Mouse (Mus musculus): Measurements from ENCODE around the gene Prox2. TPM values are rescaled to one million over a fixed set of nuclear protein-coding genes. Genes with fewer than 3 reads are reported as not detected.

The Prox2 gene
- polyA plus RNA-seq, 1 experiment from 2014 or later = 6.4 TPM

GRCm38 (mm10) chr12:85135513-85136470 is 25.2 kb upstream of the Prox2 start:
- H3K36me3 ChIP-seq (ENCODE audit: control insufficient read depth, insufficient read depth, low read length) = peaks cover 30% of the 10 kb centered on the region
- no peak overlapping the region for H3K9ac ChIP-seq (ENCODE audit: low read length)
- H3K4me1 ChIP-seq (replicated peaks; ENCODE audit: control insufficient read depth, insufficient read depth, low read length) = peaks cover 19% of the 10 kb centered on the region
- H3K4me2 ChIP-seq (ENCODE audit: low read depth, low read length) = no peak overlapping the region
- WGBS = 49% methylated on average over 19 of the region's 19 CpGs
- H3K27me3 ChIP-seq (ENCODE audit: control insufficient read depth, insufficient read depth, low read depth, low read length) = peaks cover 2% of the 10 kb centered on the region
- H3K9me3 ChIP-seq (ENCODE audit: control insufficient read depth, low read length) = no peaks in the 10 kb centered on the region
- peak; percentile 67 for ATAC-seq (ENCODE audit: low read depth)
- peak overlapping the region; percentile 67 for H3K27ac ChIP-seq (ENCODE audit: low read length)
- H3K4me3 ChIP-seq (ENCODE audit: low read length) = no peak overlapping the region

GRCm38 (mm10) chr12:85134043-85134794 is 23.7 kb upstream of the Prox2 start:
- ATAC-seq (ENCODE audit: low read depth) = no peak
- no peaks in the 10 kb centered on the region for H3K9me3 ChIP-seq (ENCODE audit: control insufficient read depth, low read length)
- H3K36me3 ChIP-seq (ENCODE audit: control insufficient read depth, insufficient read depth, low read length) = peaks cover 45% of the 10 kb centered on the region
- WGBS = 79% methylated on average over 8 of the region's 8 CpGs
- H3K27ac ChIP-seq (ENCODE audit: low read length) = peak overlapping the region; percentile 67
- no peaks in the 10 kb centered on the region for H3K27me3 ChIP-seq (ENCODE audit: control insufficient read depth, insufficient read depth, low read depth, low read length)
- no peak overlapping the region for H3K9ac ChIP-seq (ENCODE audit: low read length)
- peaks cover 19% of the 10 kb centered on the region for H3K4me1 ChIP-seq (replicated peaks; ENCODE audit: control insufficient read depth, insufficient read depth, low read length)
- H3K4me2 ChIP-seq (ENCODE audit: low read depth, low read length) = no peak overlapping the region
- H3K4me3 ChIP-seq (ENCODE audit: low read length) = no peak overlapping the region

- no peak overlapping the region for H3K9ac ChIP-seq (ENCODE audit: low read length)
- ATAC-seq (ENCODE audit: low read depth) = no peak
- 83% methylated on average over 6 of the region's 6 CpGs for WGBS
Observed at GRCm38 (mm10) chr12:85131361-85131760, 20.8 kb upstream of the Prox2 start.

GRCm38 (mm10) chr12:85129426-85129978 is 18.9 kb upstream of the Prox2 start:
- Histone ChIP-seq H3K36me3 (ENCODE audit: control insufficient read depth, insufficient read depth, low read length) (peaks cover 59% of the 10 kb centered on the region), H3K27ac (ENCODE audit: low read length) (no peak overlapping the region), H3K9me3 (ENCODE audit: control insufficient read depth, low read length) (no peaks in the 10 kb centered on the region), H3K4me2 (ENCODE audit: low read depth, low read length) (no peak overlapping the region), H3K27me3 (ENCODE audit: control insufficient read depth, insufficient read depth, low read depth, low read length) (no peaks in the 10 kb centered on the region), H3K4me3 (ENCODE audit: low read length) (no peak overlapping the region), H3K4me1 (replicated peaks; ENCODE audit: control insufficient read depth, insufficient read depth, low read length) (peaks cover 3% of the 10 kb centered on the region; the same call in 1 of the 2 replicates), H3K9ac (ENCODE audit: low read length) (no peak overlapping the region)
- no peak for ATAC-seq (ENCODE audit: low read depth)
- 87% methylated on average over 9 of the region's 9 CpGs for WGBS

More at GRCm38 (mm10) chr12:85131361-85131760, 20.8 kb upstream of the Prox2 start:
- peaks cover 18% of the 10 kb centered on the region for H3K4me1 ChIP-seq (replicated peaks; ENCODE audit: control insufficient read depth, insufficient read depth, low read length)
- peaks cover 54% of the 10 kb centered on the region for H3K36me3 ChIP-seq (ENCODE audit: control insufficient read depth, insufficient read depth, low read length)
- no peak overlapping the region for H3K27ac ChIP-seq (ENCODE audit: low read length)
- H3K4me3 ChIP-seq (ENCODE audit: low read length) = no peak overlapping the region
- H3K9me3 ChIP-seq (ENCODE audit: control insufficient read depth, low read length) = no peaks in the 10 kb centered on the region
- no peak overlapping the region for H3K4me2 ChIP-seq (ENCODE audit: low read depth, low read length)
- H3K27me3 ChIP-seq (ENCODE audit: control insufficient read depth, insufficient read depth, low read depth, low read length) = no peaks in the 10 kb centered on the region

- Histone ChIP-seq H3K9me3 (ENCODE audit: control insufficient read depth, low read length) (no peaks in the 10 kb centered on the region), H3K9ac (ENCODE audit: low read length) (no peak overlapping the region), H3K4me3 (ENCODE audit: low read length) (no peak overlapping the region), H3K4me2 (ENCODE audit: low read depth, low read length) (no peak overlapping the region), H3K27me3 (ENCODE audit: control insufficient read depth, insufficient read depth, low read depth, low read length) (no peaks in the 10 kb centered on the region), H3K27ac (ENCODE audit: low read length) (no peak overlapping the region), H3K36me3 (ENCODE audit: control insufficient read depth, insufficient read depth, low read length) (peaks cover 63% of the 10 kb centered on the region), H3K4me1 (replicated peaks; ENCODE audit: control insufficient read depth, insufficient read depth, low read length) (no peaks in the 10 kb centered on the region)
- no peak for ATAC-seq (ENCODE audit: low read depth)
- WGBS = 87% methylated on average over 8 of the region's 8 CpGs
Observed at GRCm38 (mm10) chr12:85126986-85127603, 16.5 kb upstream of the Prox2 start.

- Histone ChIP-seq H3K4me3 (ENCODE audit: low read length) (no peak overlapping the region), H3K9ac (ENCODE audit: low read length) (no peak overlapping the region), H3K4me2 (ENCODE audit: low read depth, low read length) (no peak overlapping the region), H3K27ac (ENCODE audit: low read length) (no peak overlapping the region), H3K4me1 (replicated peaks; ENCODE audit: control insufficient read depth, insufficient read depth, low read length) (no peaks in the 10 kb centered on the region), H3K36me3 (ENCODE audit: control insufficient read depth, insufficient read depth, low read length) (peaks cover 54% of the 10 kb centered on the region), H3K9me3 (ENCODE audit: control insufficient read depth, low read length) (no peaks in the 10 kb centered on the region), H3K27me3 (ENCODE audit: control insufficient read depth, insufficient read depth, low read depth, low read length) (no peaks in the 10 kb centered on the region)
- WGBS = 93% methylated on average over 5 of the region's 5 CpGs
- ATAC-seq (ENCODE audit: low read depth) = no peak
Observed at GRCm38 (mm10) chr12:85124751-85125150, 14.2 kb upstream of the Prox2 start.

- H3K27ac ChIP-seq (ENCODE audit: low read length) = no peak overlapping the region
Observed at GRCm38 (mm10) chr12:85123645-85124044, 13.1 kb upstream of the Prox2 start.

GRCm38 (mm10) chr12:85123108-85123530 is 12.6 kb upstream of the Prox2 start:
- H3K9me3 ChIP-seq (ENCODE audit: control insufficient read depth, low read length) = no peaks in the 10 kb centered on the region
- ATAC-seq (ENCODE audit: low read depth) = no peak
- H3K36me3 ChIP-seq (ENCODE audit: control insufficient read depth, insufficient read depth, low read length) = peaks cover 55% of the 10 kb centered on the region
- H3K27ac ChIP-seq (ENCODE audit: low read length) = no peak overlapping the region
- no peaks in the 10 kb centered on the region for H3K4me1 ChIP-seq (replicated peaks; ENCODE audit: control insufficient read depth, insufficient read depth, low read length)
- WGBS = 95% methylated on average over 9 of the region's 9 CpGs
- no peaks in the 10 kb centered on the region for H3K27me3 ChIP-seq (ENCODE audit: control insufficient read depth, insufficient read depth, low read depth, low read length)
- H3K9ac ChIP-seq (ENCODE audit: low read length) = no peak overlapping the region
- H3K4me3 ChIP-seq (ENCODE audit: low read length) = no peak overlapping the region
- no peak overlapping the region for H3K4me2 ChIP-seq (ENCODE audit: low read depth, low read length)

More at GRCm38 (mm10) chr12:85123645-85124044, 13.1 kb upstream of the Prox2 start:
- H3K9ac ChIP-seq (ENCODE audit: low read length) = no peak overlapping the region
- no peaks in the 10 kb centered on the region for H3K9me3 ChIP-seq (ENCODE audit: control insufficient read depth, low read length)
- H3K4me3 ChIP-seq (ENCODE audit: low read length) = no peak overlapping the region
- H3K4me2 ChIP-seq (ENCODE audit: low read depth, low read length) = no peak overlapping the region
- no peaks in the 10 kb centered on the region for H3K4me1 ChIP-seq (replicated peaks; ENCODE audit: control insufficient read depth, insufficient read depth, low read length)
- H3K27me3 ChIP-seq (ENCODE audit: control insufficient read depth, insufficient read depth, low read depth, low read length) = no peaks in the 10 kb centered on the region
- 90% methylated on average over 11 of the region's 11 CpGs for WGBS
- no peak for ATAC-seq (ENCODE audit: low read depth)
- H3K36me3 ChIP-seq (ENCODE audit: control insufficient read depth, insufficient read depth, low read length) = peaks cover 57% of the 10 kb centered on the region

All from lung, embryonic 16.5 days (tissue).